Mouse (Mus musculus) brain, embryonic 14.5 days (tissue): ENCODE measurements at regions not wholly inside any gene's neighbourhood (a gene's known extent, or its start where the extent isn't known, plus 50 kb on each side); places are given as distances from the start of the nearest gene placed in this dataset.

ENCODE experiments used
- CTCF ChIP-seq: fragments of 200-500 bp; IDR thresholded peaks from 2 replicates; pipeline ENCODE4 v1.5.1; 2012; ENCODE audit warnings: inconsistent platforms, mild to moderate bottlenecking, moderate library complexity, borderline replicate concordance; ENCODE audit not compliant: insufficient read depth, insufficient read length; ENCODE audit errors: extremely low read depth
- POLR2A ChIP-seq: fragments of 200-500 bp; IDR thresholded peaks from 2 replicates; pipeline ENCODE4 v1.6.1; 2012; ENCODE audit warnings: mild to moderate bottlenecking, inconsistent platforms, borderline replicate concordance; ENCODE audit not compliant: poor library complexity, insufficient read depth, insufficient read length, severe bottlenecking; ENCODE audit errors: extremely low read depth

- TF ChIP-seq CTCF, result no peak
- no peak for TF ChIP-seq POLR2A
Observed at GRCm38 (mm10) chr4:72389811-72390625, 189.3 kb upstream of the Tle1 start.
